Mouse (Mus musculus) MEL (cell line): ENCODE data around the gene Eif4e1b. TPM values are rescaled to one million over a fixed set of nuclear protein-coding genes. Genes with fewer than 3 reads are reported as not detected.

Experiments
- DNase-seq: peaks from one replicate; pipeline ENCODE4 v3.0.0; 2011; ENCODE audit warnings: low read depth, low spot score
- H3K27ac ChIP-seq: 2 replicates; pipeline ENCODE4 v1.5.1; 2012; ENCODE audit warnings: low read depth, mild to moderate bottlenecking, control low read depth, low read length, moderate library complexity; ENCODE audit not compliant: control insufficient read depth
- H3K27me3 ChIP-seq, 2 experiments: fragments of 150-350 bp in 1 of 2; sonication (generic) in 1 of 2; 2 replicates each; pipeline ENCODE4 v1.6.1; 2012; ENCODE audit warnings: low read length in 2 of 2, mild to moderate bottlenecking in 2 of 2, improper control_type of control experiment in 1 of 2, moderate library complexity in 1 of 2; ENCODE audit not compliant: insufficient read depth in 2 of 2, control insufficient read depth in 1 of 2
- H3K36me3 ChIP-seq, 2 experiments: 2 replicates each; pipeline ENCODE4 v1.6.1; 2012 to 2014; ENCODE audit warnings: low read length in 2 of 2, improper control_type of control experiment in 1 of 2, inconsistent platforms in 1 of 2, mild to moderate bottlenecking in 1 of 2; ENCODE audit not compliant: insufficient read depth in 2 of 2, control insufficient read depth in 1 of 2
- H3K4me1 ChIP-seq, 2 experiments: fragments of 150-350 bp in 1 of 2; sonication (generic) in 1 of 2; 2 replicates each; pipeline ENCODE4 v1.6.1; 2012; ENCODE audit warnings: low read length in 2 of 2, improper control_type of control experiment in 1 of 2, mild to moderate bottlenecking in 1 of 2; ENCODE audit not compliant: insufficient read depth in 2 of 2, control insufficient read depth in 1 of 2
- H3K4me3 ChIP-seq, 2 experiments: fragments of 150-350 bp in 1 of 2; sonication (generic) in 1 of 2; 2 replicates each; pipeline ENCODE4 v1.5.1; 2012; ENCODE audit warnings: low read depth in 2 of 2, low read length in 2 of 2, mild to moderate bottlenecking in 2 of 2, moderate library complexity in 2 of 2, control low read depth in 1 of 2, improper control_type of control experiment in 1 of 2; ENCODE audit not compliant: control insufficient read depth in 1 of 2, insufficient read depth in 1 of 2
- H3K79me2 ChIP-seq: 2 replicates; pipeline ENCODE4 v1.6.1; 2012; ENCODE audit warnings: mild to moderate bottlenecking, low read length, moderate library complexity; ENCODE audit not compliant: control insufficient read depth, poor library complexity, insufficient read depth
- H3K9ac ChIP-seq: 2 replicates; pipeline ENCODE4 v1.6.1; 2012; ENCODE audit warnings: low read depth, mild to moderate bottlenecking, control low read depth, low read length, moderate library complexity; ENCODE audit not compliant: control insufficient read depth, poor library complexity, severe bottlenecking
- H3K9me3 ChIP-seq: fragments of 150-350 bp; sonication (generic); replicated peaks from 2 replicates; pipeline ENCODE4 v1.6.1; 2012; ENCODE audit warnings: mild to moderate bottlenecking, low read length, improper control_type of control experiment, moderate library complexity; ENCODE audit not compliant: insufficient read depth
- BHLHE40 ChIP-seq: IDR thresholded peaks from 2 replicates; pipeline ENCODE4 v1.6.1; 2012; ENCODE audit warnings: low read depth, mild to moderate bottlenecking, inconsistent platforms, low read length, improper control_type of control experiment, borderline replicate concordance
- CHD1 ChIP-seq: IDR thresholded peaks from 2 replicates; pipeline ENCODE4 v1.6.1; 2012; ENCODE audit warnings: low read depth, mild to moderate bottlenecking, inconsistent platforms, low read length, improper control_type of control experiment
- CHD2 ChIP-seq: IDR thresholded peaks from 2 replicates; pipeline ENCODE4 v1.6.1; 2011; ENCODE audit warnings: low read length, improper control_type of control experiment
- E2F4 ChIP-seq: IDR thresholded peaks from 2 replicates; pipeline ENCODE4 v1.6.1; 2011; ENCODE audit warnings: low read depth, low read length, improper control_type of control experiment, borderline replicate concordance
- EP300 ChIP-seq, 2 experiments: IDR thresholded peaks; 2 replicates each; pipeline ENCODE4 v1.6.1; 2011; ENCODE audit warnings: improper control_type of control experiment in 2 of 2, low read length in 2 of 2, low read depth in 1 of 2, mild to moderate bottlenecking in 1 of 2
- KAT2A ChIP-seq: conservative IDR thresholded peaks from 2 replicates; pipeline ENCODE4 v1.6.1; 2012; ENCODE audit warnings: low read depth, low read length, improper control_type of control experiment, inconsistent platforms
- MAX ChIP-seq: IDR thresholded peaks from 2 replicates; pipeline ENCODE4 v1.6.1; 2011; ENCODE audit warnings: low read length, improper control_type of control experiment
- MAZ ChIP-seq: IDR thresholded peaks from 2 replicates; pipeline ENCODE4 v1.6.1; 2012; ENCODE audit warnings: low read depth, mild to moderate bottlenecking, inconsistent platforms, low read length, improper control_type of control experiment
- MEF2A ChIP-seq: IDR thresholded peaks from 2 replicates; pipeline ENCODE4 v1.6.1; 2014; ENCODE audit warnings: low read depth, mild to moderate bottlenecking, inconsistent platforms, low read length, improper control_type of control experiment; ENCODE audit not compliant: poor library complexity, insufficient replicate concordance, severe bottlenecking; ENCODE audit errors: extremely low read depth
- MYB ChIP-seq: IDR thresholded peaks from 2 replicates; pipeline ENCODE4 v1.6.1; 2011; ENCODE audit warnings: mild to moderate bottlenecking, low read depth, low read length, improper control_type of control experiment
- MYC ChIP-seq: IDR thresholded peaks from 2 replicates; pipeline ENCODE4 v1.6.1; 2011; ENCODE audit warnings: low read depth, mild to moderate bottlenecking, low read length, improper control_type of control experiment, moderate library complexity
- NRF1 ChIP-seq: IDR thresholded peaks from 2 replicates; pipeline ENCODE4 v1.6.1; 2014; ENCODE audit warnings: low read depth, mild to moderate bottlenecking, inconsistent platforms, low read length, improper control_type of control experiment, moderate library complexity; ENCODE audit not compliant: poor library complexity, insufficient read depth, severe bottlenecking
- POLR2AphosphoS5 ChIP-seq: IDR thresholded peaks from 2 replicates; pipeline ENCODE4 v1.6.1; 2012; ENCODE audit warnings: low read depth, borderline replicate concordance, mild to moderate bottlenecking, inconsistent platforms, low read length, moderate library complexity, mixed read lengths
- RCOR1 ChIP-seq: IDR thresholded peaks from 2 replicates; pipeline ENCODE4 v1.6.1; 2012; ENCODE audit warnings: low read depth, mild to moderate bottlenecking, inconsistent platforms, low read length, improper control_type of control experiment
- SIN3A ChIP-seq: IDR thresholded peaks from 2 replicates; pipeline ENCODE4 v1.6.1; 2012; ENCODE audit warnings: low read length, improper control_type of control experiment, inconsistent platforms
- SMC3 ChIP-seq: IDR thresholded peaks from 2 replicates; pipeline ENCODE4 v1.6.1; 2011; ENCODE audit warnings: low read depth, low read length, improper control_type of control experiment
- TAL1 ChIP-seq: IDR thresholded peaks from 2 replicates; pipeline ENCODE4 v1.6.1; 2012; ENCODE audit warnings: mild to moderate bottlenecking, inconsistent platforms, low read length, moderate library complexity, mixed read lengths
- TBP ChIP-seq: IDR thresholded peaks from 2 replicates; pipeline ENCODE4 v1.8.0; 2011; ENCODE audit warnings: low read depth, low read length, improper control_type of control experiment
- TCF12 ChIP-seq: IDR thresholded peaks from 2 replicates; pipeline ENCODE4 v1.6.1; 2014; ENCODE audit warnings: low read depth, mild to moderate bottlenecking, inconsistent platforms, low read length, improper control_type of control experiment, moderate library complexity
- USF2 ChIP-seq, 2 experiments: IDR thresholded peaks; 2 replicates each; pipeline ENCODE4 v1.6.1; 2011 to 2012; ENCODE audit warnings: improper control_type of control experiment in 2 of 2, low read length in 2 of 2, borderline replicate concordance in 1 of 2, inconsistent platforms in 1 of 2, low read depth in 1 of 2, mild to moderate bottlenecking in 1 of 2; ENCODE audit not compliant: insufficient read depth in 1 of 2
- ZKSCAN1 ChIP-seq: IDR thresholded peaks from 2 replicates; pipeline ENCODE4 v1.6.1; 2012; ENCODE audit warnings: low read depth, mild to moderate bottlenecking, inconsistent platforms, low read length, improper control_type of control experiment, moderate library complexity
- ZMIZ1 ChIP-seq: IDR thresholded peaks from 2 replicates; pipeline ENCODE4 v1.6.1; 2012; ENCODE audit warnings: low read depth, mild to moderate bottlenecking, inconsistent platforms, low read length, improper control_type of control experiment, moderate library complexity
- polyA plus RNA-seq, 2 experiments: library from polyadenylated mRNA; stranded (reverse) in 1 of 2; unstranded in 1 of 2; fragments of >175 nt in 1 of 2; fragments of >200 nt in 1 of 2; gene quantifications; 2 replicates each; pipeline versions ENCODE4 v1.2.1 to v1.2.4; 2012; ENCODE audit warnings: low replicate concordance in 2 of 2, low read depth in 1 of 2; ENCODE audit not compliant: insufficient read length in 2 of 2, insufficient read depth in 1 of 2, missing spikeins in 1 of 2
- total RNA-seq: library from RNA; depleted of rRNA; stranded (reverse); fragments of 300-350 nt; gene quantifications from 2 replicates; pipeline ENCODE4 v1.2.3, GENCODE M21; 2012

The Eif4e1b gene
- total and polyA plus RNA-seq, 3 experiments = not detected

GRCm38 (mm10) chr13:54746110-54746509, 37.7 kb upstream of the Eif4e1b start:
- no peaks in the 10 kb centered on the region for H3K27me3 ChIP-seq
- DNase-seq = no peak
- H3K27ac ChIP-seq = no peak overlapping the region
- no peaks in the 10 kb centered on the region for H3K79me2 ChIP-seq
- H3K9me3 ChIP-seq = no peaks in the 10 kb centered on the region
- no peaks in the 10 kb centered on the region for H3K4me1 ChIP-seq
- TF ChIP-seq MAX = no peak
- no peak for TF ChIP-seq BHLHE40
- no peak for TF ChIP-seq ZMIZ1
- no peak for TF ChIP-seq MEF2A
- no peak for TF ChIP-seq RCOR1
- TF ChIP-seq MAZ = no peak
- no peak for TF ChIP-seq EP300 (IDR thresholded peaks at IDR 0.05; ENCODE audit: low read depth in 1 of 2, low read length in 2 of 2)
- TF ChIP-seq CHD2 = no peak
- TF ChIP-seq NRF1 = no peak
- TF ChIP-seq CHD1 = no peak
- TF ChIP-seq KAT2A = no peak
- H3K4me3 ChIP-seq = no peak overlapping the region
- no peak overlapping the region for H3K9ac ChIP-seq
- no peaks in the 10 kb centered on the region for H3K36me3 ChIP-seq

DNA sequence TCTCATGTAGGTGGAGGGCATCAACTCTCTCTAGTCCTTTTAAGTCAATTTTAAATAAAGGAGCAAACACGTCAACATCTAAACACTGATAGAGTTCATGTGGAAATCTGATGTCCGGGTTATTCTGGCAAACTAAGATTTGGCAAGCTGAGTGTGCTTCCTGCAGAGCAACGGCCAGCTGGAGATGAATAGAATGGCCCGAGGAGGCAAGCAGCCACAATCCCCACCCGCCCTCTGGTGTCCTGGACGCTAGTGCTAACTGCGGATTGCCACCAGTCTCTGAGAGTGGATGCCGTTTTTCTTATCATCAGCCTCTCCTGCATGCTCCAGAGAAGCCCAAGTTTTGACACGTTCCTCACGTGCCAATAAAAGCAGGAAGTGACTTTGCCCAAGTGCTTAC, 36.9 kb upstream of the Eif4e1b start:
- Histone ChIP-seq H3K27me3 (no peaks in the 10 kb centered on the region; a peak in 1 of 4 replicates), H3K9me3 (no peaks in the 10 kb centered on the region), H3K79me2 (no peaks in the 10 kb centered on the region), H3K4me3 (no peak overlapping the region), H3K27ac (no peak overlapping the region), H3K4me1 (no peaks in the 10 kb centered on the region), H3K36me3 (no peaks in the 10 kb centered on the region), H3K9ac (no peak overlapping the region)
- DNase-seq = no peak
- TF ChIP-seq E2F4 = no peak

GRCm38 (mm10) chr13:54748190-54748589, 35.6 kb upstream of the Eif4e1b start:
- no peaks in the 10 kb centered on the region; a peak in 1 of 4 replicates for H3K27me3 ChIP-seq
- no peaks in the 10 kb centered on the region for H3K79me2 ChIP-seq
- no peaks in the 10 kb centered on the region for H3K4me1 ChIP-seq
- DNase-seq = no peak
- H3K9me3 ChIP-seq = no peaks in the 10 kb centered on the region
- H3K4me3 ChIP-seq = no peak overlapping the region
- no peaks in the 10 kb centered on the region for H3K36me3 ChIP-seq
- no peak overlapping the region for H3K9ac ChIP-seq
- no peak overlapping the region for H3K27ac ChIP-seq
- TF ChIP-seq MYB = no peak
- no peak for TF ChIP-seq USF2 (IDR thresholded peaks at IDR 0.05; ENCODE audit: borderline replicate concordance in 1 of 2, insufficient read depth in 1 of 2, low read depth in 1 of 2, low read length in 2 of 2)
- TF ChIP-seq ZKSCAN1 = no peak
- no peak for TF ChIP-seq SMC3
- TF ChIP-seq POLR2AphosphoS5 = no peak
- TF ChIP-seq MAX = no peak
- no peak for TF ChIP-seq ZMIZ1
- no peak for TF ChIP-seq TCF12
- TF ChIP-seq MYC = no peak
- no peak for TF ChIP-seq KAT2A
- TF ChIP-seq TBP = no peak
- TF ChIP-seq TAL1 = no peak
- no peak for TF ChIP-seq SIN3A
- TF ChIP-seq, all 39 proteins: peak for 0
